Mouse (Mus musculus) lung, postnatal 0 days (tissue): ENCODE measurements around the gene Cenpx. TPM values are rescaled to one million over a fixed set of nuclear protein-coding genes. Genes with fewer than 3 reads are reported as not detected.
A peak's percentile ranks its signal among the peaks of the same experiment; 100 is the strongest.
"Not testable (repeated sequence)": the region's sequence is repeated elsewhere in the genome, so short reads cannot be mapped to it uniquely, and the experiment has no call there.

ENCODE experiments used
- ATAC-seq: fragments of 200-750 bp; cut with Nextera tagmentation; 2 replicates; pipeline ENCODE4 v1.8.0; 2017; ENCODE audit warnings: moderate library complexity
- DNase-seq: peaks from one replicate; pipeline ENCODE4 v3.0.0-alpha.2; 2016; ENCODE audit warnings: low spot score
- H3K27ac ChIP-seq: fragments of 300-500 bp; sonication (generic); 2 replicates; pipeline ENCODE4 v1.5.1; 2014; ENCODE audit warnings: antibody characterized with exemption, mild to moderate bottlenecking, low read length, mixed read lengths
- H3K27me3 ChIP-seq: fragments of 300-500 bp; sonication (generic); replicated peaks from 2 replicates; pipeline ENCODE4 v1.6.1; 2014; ENCODE audit warnings: low read length, mixed read lengths; ENCODE audit not compliant: insufficient read depth
- H3K36me3 ChIP-seq: fragments of 300-500 bp; sonication (generic); 2 replicates; pipeline ENCODE4 v1.6.1; 2014; ENCODE audit warnings: low read length, mixed read lengths; ENCODE audit not compliant: insufficient read depth
- H3K4me1 ChIP-seq: fragments of 300-500 bp; sonication (generic); 2 replicates; pipeline ENCODE4 v1.6.1; 2014; ENCODE audit warnings: antibody characterized with exemption, low read depth, low read length, mixed read lengths; ENCODE audit not compliant: insufficient read depth
- H3K4me2 ChIP-seq: fragments of 300-500 bp; sonication (generic); replicated peaks from 2 replicates; pipeline ENCODE4 v1.6.1; 2014; ENCODE audit warnings: low read depth, mild to moderate bottlenecking, low read length, moderate library complexity, mixed read lengths
- H3K4me3 ChIP-seq: fragments of 300-500 bp; sonication (generic); 2 replicates; pipeline ENCODE4 v1.5.1; 2014; ENCODE audit warnings: low read depth, low read length
- H3K9ac ChIP-seq: fragments of 300-500 bp; sonication (generic); replicated peaks from 2 replicates; pipeline ENCODE4 v1.6.1; 2014; ENCODE audit warnings: low read depth, mild to moderate bottlenecking
- H3K9me3 ChIP-seq: fragments of 300-500 bp; sonication (generic); 2 replicates; pipeline ENCODE4 v1.6.1; 2016; ENCODE audit warnings: low read length, mixed read lengths
- CTCF ChIP-seq: IDR thresholded peaks from 2 replicates; pipeline ENCODE4 v1.5.1; 2016; ENCODE audit warnings: antibody characterized with exemption, mild to moderate bottlenecking
- EP300 ChIP-seq: IDR thresholded peaks from 2 replicates; pipeline ENCODE4 v1.6.1; 2016; ENCODE audit warnings: antibody characterized with exemption, mild to moderate bottlenecking, control low read depth
- WGBS: fragments of 180-500 bp; shearing (Covaris S2); extraction: QIAGEN DNeasy Blood & Tissue Kit; methylation state at CpG from one replicate; pipeline ENCODE4 v1.1.7; 2014; 5-methylcytosine and 5-hydroxymethylcytosine counted together
- polyA plus RNA-seq: library from polyadenylated mRNA; unstranded; fragments of >200 nt; fragmentation: Nextera tagmentation; extraction: Ambion mirVana; gene quantifications from 2 replicates; pipeline ENCODE4 v1.2.1, GENCODE M21; 2015

Cenpx gene
- polyA plus RNA-seq, 1 experiment from 2014 or later = 102 TPM

- Histone ChIP-seq H3K27ac (peak overlapping the region; percentile 78; the same call in 1 of the 2 replicates), H3K36me3 (peaks cover 21% of the 10 kb centered on the region; the same call in 1 of the 2 replicates), H3K9me3 (no peaks in the 10 kb centered on the region), H3K4me1 (peaks cover 10% of the 10 kb centered on the region), H3K27me3 (no peaks in the 10 kb centered on the region), H3K9ac (no peak overlapping the region), H3K4me3 (no peak overlapping the region), H3K4me2 (no peak overlapping the region)
- TF ChIP-seq CTCF (no peak), EP300 (no peak)
- no peak for DNase-seq
- WGBS = 93% methylated on average over 3 of the region's 3 CpGs
- ATAC-seq = no peak
Observed at GRCm38 (mm10) chr11:120683536-120683935, 30.0 kb downstream of the Cenpx start.

GRCm38 (mm10) chr11:120682683-120683082, 30.9 kb downstream of the Cenpx start:
- Histone ChIP-seq H3K27ac (no peak overlapping the region), H3K4me1 (peaks cover 10% of the 10 kb centered on the region), H3K27me3 (no peaks in the 10 kb centered on the region), H3K9ac (no peak overlapping the region), H3K4me2 (no peak overlapping the region), H3K36me3 (peaks cover 17% of the 10 kb centered on the region; the same call in 1 of the 2 replicates), H3K9me3 (no peaks in the 10 kb centered on the region), H3K4me3 (no peak overlapping the region)
- no peak for TF ChIP-seq EP300
- ATAC-seq (no peak), DNase-seq (no peak)
- 83% methylated on average over 5 of the region's 5 CpGs for WGBS

- H3K36me3 ChIP-seq = peaks cover 9% of the 10 kb centered on the region; the same call in 1 of the 2 replicates
- H3K4me3 ChIP-seq = no peak overlapping the region
- no peak overlapping the region for H3K9ac ChIP-seq
- no peaks in the 10 kb centered on the region for H3K9me3 ChIP-seq
- no peaks in the 10 kb centered on the region; the same call in 1 of the 2 replicates for H3K4me1 ChIP-seq
- WGBS = 68% methylated on average over 3 of the region's 3 CpGs
- 0 out of 2 replicates have a peak, but pooled peaks have one; percentile 13 for ATAC-seq
- TF ChIP-seq EP300 = no peak
- TF ChIP-seq CTCF = peak; percentile 73
- H3K27ac ChIP-seq = no peak overlapping the region
- no peak overlapping the region for H3K4me2 ChIP-seq
- H3K27me3 ChIP-seq = no peaks in the 10 kb centered on the region
- DNase-seq = peak; percentile 52
Observed at GRCm38 (mm10) chr11:120679909-120680308, 33.6 kb downstream of the Cenpx start.

GRCm38 (mm10) chr11:120676951-120677350, 36.6 kb downstream of the Cenpx start:
- no peak for ATAC-seq
- no peak overlapping the region for H3K9ac ChIP-seq
- no peak overlapping the region for H3K27ac ChIP-seq
- no peak overlapping the region for H3K4me3 ChIP-seq
- no peak overlapping the region for H3K4me2 ChIP-seq
- 84% methylated on average over 4 of the region's 4 CpGs for WGBS
- H3K9me3 ChIP-seq = no peaks in the 10 kb centered on the region
- DNase-seq = no peak
- peaks cover 6% of the 10 kb centered on the region for H3K4me1 ChIP-seq
- H3K36me3 ChIP-seq = peaks cover 9% of the 10 kb centered on the region; the same call in 1 of the 2 replicates
- TF ChIP-seq EP300 = no peak
- no peak for TF ChIP-seq CTCF
- H3K27me3 ChIP-seq = no peaks in the 10 kb centered on the region

GRCm38 (mm10) chr11:120675875-120676274, 37.7 kb downstream of the Cenpx start:
- not testable (repeated sequence) for H3K27me3 ChIP-seq, H3K4me3 ChIP-seq, DNase-seq, H3K27ac ChIP-seq, H3K4me1 ChIP-seq, H3K4me2 ChIP-seq, ATAC-seq, H3K36me3 ChIP-seq, H3K9me3 ChIP-seq, H3K9ac ChIP-seq
- 81% methylated on average over 5 of the region's 5 CpGs for WGBS

- Histone ChIP-seq H3K27me3 (no peaks in the 10 kb centered on the region), H3K4me1 (peaks cover 6% of the 10 kb centered on the region), H3K9ac (peak overlapping the region; percentile 62), H3K27ac (peak overlapping the region; percentile 86), H3K4me3 (peak overlapping the region; percentile 79), H3K36me3 (no peaks in the 10 kb centered on the region), H3K4me2 (peak overlapping the region; percentile 79), H3K9me3 (no peaks in the 10 kb centered on the region)
- no peak for TF ChIP-seq EP300
- no peak for TF ChIP-seq CTCF
- DNase-seq (no peak), ATAC-seq (peak; percentile 3; the same call in 1 of the 2 replicates)
- WGBS = 26% methylated on average over 12 of the region's 12 CpGs
Observed at GRCm38 (mm10) chr11:120673594-120674122, 39.9 kb downstream of the Cenpx start.
